Mouse (Mus musculus) cortical plate, adult 2 months (tissue): ENCODE data around the gene Anks6. TPM values are rescaled to one million over a fixed set of nuclear protein-coding genes. Genes with fewer than 3 reads are reported as not detected.
"Not testable (repeated sequence)": the region's sequence is repeated elsewhere in the genome, so short reads cannot be mapped to it uniquely, and the experiment has no call there.

Source experiments
- H3K27ac ChIP-seq: fragments of 200-500 bp; 2 replicates; pipeline ENCODE4 v1.5.1; 2012; ENCODE audit warnings: low read length, control low read depth, inconsistent platforms; ENCODE audit not compliant: insufficient read depth
- H3K4me1 ChIP-seq: fragments of 200-500 bp; 2 replicates; pipeline ENCODE4 v1.6.1; 2011; ENCODE audit warnings: low read length; ENCODE audit not compliant: control insufficient read depth, insufficient read depth
- H3K4me3 ChIP-seq: fragments of 200-500 bp; 2 replicates; pipeline ENCODE4 v1.5.1; 2011; ENCODE audit warnings: mild to moderate bottlenecking, low read length, control low read depth; ENCODE audit not compliant: insufficient read depth
- CTCF ChIP-seq: fragments of 200-500 bp; IDR thresholded peaks from 2 replicates; pipeline ENCODE4 v1.5.1; 2011; ENCODE audit warnings: mild to moderate bottlenecking, control low read depth, low read length; ENCODE audit not compliant: insufficient read depth; ENCODE audit errors: extremely low read depth
- POLR2A ChIP-seq: fragments of 200-500 bp; IDR thresholded peaks from 2 replicates; pipeline ENCODE4 v1.6.1; 2011; ENCODE audit warnings: mild to moderate bottlenecking, low read length, control low read depth; ENCODE audit not compliant: insufficient read depth; ENCODE audit errors: extremely low read depth
- polyA plus RNA-seq: library from polyadenylated mRNA; depleted of rRNA; stranded (reverse); fragments of >200 nt; gene quantifications from 2 replicates; pipeline ENCODE4 v1.2.3, GENCODE M21; 2012

The Anks6 gene
- polyA plus RNA-seq, 1 experiment, result 18.4 TPM

- no peak overlapping the region; the same call in 1 of the 2 replicates for H3K27ac ChIP-seq
- no peaks in the 10 kb centered on the region for H3K4me1 ChIP-seq
- H3K4me3 ChIP-seq, result no peak overlapping the region
- no peak for TF ChIP-seq POLR2A
- no peak for TF ChIP-seq CTCF
These were observed 22.9 kb upstream of the Anks6 start for GRCm38 (mm10) chr4:47079997-47080646.

- no peak overlapping the region for H3K4me3 ChIP-seq
- TF ChIP-seq POLR2A (no peak), CTCF (no peak)
- peaks cover 2% of the 10 kb centered on the region; the same call in 1 of the 2 replicates for H3K4me1 ChIP-seq
- H3K27ac ChIP-seq, result no peak overlapping the region
These were observed 17.8 kb upstream of the Anks6 start for GRCm38 (mm10) chr4:47075054-47075453.

- H3K27ac ChIP-seq, result no peak overlapping the region
- H3K4me1 ChIP-seq, result peaks cover 6% of the 10 kb centered on the region
- H3K4me3 ChIP-seq, result no peak overlapping the region
- TF ChIP-seq CTCF (no peak), POLR2A (no peak)
These were observed 3.7 kb upstream of the Anks6 start for GRCm38 (mm10) chr4:47060900-47061299.

DNA sequence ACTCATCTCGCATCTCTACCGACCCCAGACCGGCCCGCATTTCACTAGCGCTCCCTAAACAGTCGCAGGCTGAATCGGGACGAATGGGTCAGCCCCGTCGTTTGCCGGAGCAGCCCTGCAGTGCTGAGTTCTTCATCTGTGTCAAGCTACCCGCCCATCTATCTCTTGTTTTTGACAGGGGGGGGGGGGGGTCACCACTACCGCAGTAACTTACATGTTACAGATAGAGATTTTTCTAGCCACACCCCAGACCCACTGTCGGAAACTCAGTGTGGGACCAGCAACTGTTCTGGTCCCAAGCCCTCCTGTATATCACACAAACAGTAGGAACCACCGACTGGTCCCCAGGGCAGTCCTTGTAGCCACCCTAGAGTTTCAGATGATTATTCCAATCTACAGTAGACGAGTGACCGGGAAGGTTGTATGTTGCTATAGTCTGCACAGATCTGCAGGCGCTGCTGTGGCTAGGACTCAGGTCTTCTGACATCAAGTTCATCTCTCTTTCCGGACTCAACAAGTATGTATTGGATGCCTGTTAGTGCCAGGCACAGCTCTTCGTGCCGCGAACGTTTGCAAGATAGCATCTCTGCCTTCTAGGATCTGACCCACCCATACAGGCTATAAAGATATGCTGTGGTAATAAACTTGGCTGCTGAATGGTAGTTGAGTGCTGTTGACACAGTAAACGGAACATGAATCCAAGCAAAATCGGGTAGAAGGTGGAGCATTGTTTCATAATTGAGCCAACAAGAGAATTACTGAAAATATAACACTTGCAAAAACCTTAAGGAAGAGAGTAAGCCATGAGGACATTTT lies 491 bp upstream of the Anks6 start:
- no peak for TF ChIP-seq CTCF
- no peak for TF ChIP-seq POLR2A
- peaks cover 6% of the 10 kb centered on the region for H3K4me1 ChIP-seq
- H3K4me3 ChIP-seq, result peak overlapping the region; percentile 78
- H3K27ac ChIP-seq, result peak overlapping the region; percentile 57

DNA sequence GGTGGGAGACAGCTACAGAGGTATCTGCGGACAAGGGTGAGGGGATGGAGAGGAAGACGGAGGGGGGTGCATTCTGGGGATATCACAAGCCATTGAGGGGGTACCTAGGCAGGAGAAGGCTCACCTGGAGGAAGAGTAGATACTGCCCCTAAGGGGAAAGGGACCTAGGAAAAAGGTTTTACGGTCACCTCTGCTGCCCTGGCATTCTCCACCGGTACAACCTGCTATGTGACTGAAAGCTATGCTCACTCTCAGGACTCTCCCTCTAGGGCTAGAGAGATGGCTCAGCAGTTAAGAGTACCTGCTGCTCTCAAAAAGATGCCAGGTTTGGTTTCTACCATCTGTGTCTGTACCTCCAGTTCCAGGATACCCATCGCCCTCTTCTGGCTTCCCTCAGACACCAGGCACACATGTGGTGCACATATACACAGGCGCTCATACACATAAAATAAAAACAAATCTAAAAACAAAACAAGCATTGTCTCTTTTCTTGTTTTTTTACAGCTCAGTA lies 1.6 kb downstream of the Anks6 start:
- H3K4me1 ChIP-seq, result peaks cover 6% of the 10 kb centered on the region
- H3K4me3 ChIP-seq, result no peak overlapping the region; the same call in 1 of the 2 replicates
- H3K27ac ChIP-seq, result no peak overlapping the region
- TF ChIP-seq POLR2A, result no peak
- no peak for TF ChIP-seq CTCF

- not testable (repeated sequence) for H3K4me3 ChIP-seq, H3K4me1 ChIP-seq, H3K27ac ChIP-seq
These were observed 2.1 kb downstream of the Anks6 start for GRCm38 (mm10) chr4:47055170-47055569.

DNA sequence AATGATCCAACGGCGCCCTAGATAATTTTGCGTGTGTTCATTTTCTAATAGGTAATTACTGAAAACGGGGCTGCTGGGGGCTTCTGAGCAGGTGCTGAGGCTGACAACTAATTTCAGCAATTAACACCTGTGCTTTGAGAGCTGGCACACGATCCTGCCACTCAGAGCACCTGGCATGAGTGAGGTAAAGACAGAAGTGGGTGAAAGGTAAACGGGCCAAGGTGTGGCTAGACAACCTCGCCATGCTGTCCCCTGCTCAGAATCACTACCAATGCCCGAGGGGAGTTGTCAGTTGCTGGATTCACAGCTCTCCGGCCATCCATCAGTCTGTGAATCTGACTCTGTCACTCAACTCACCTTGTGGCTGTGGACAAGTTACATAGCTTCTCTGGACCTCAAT lies 5.3 kb downstream of the Anks6 start:
- Histone ChIP-seq H3K4me3 (no peak overlapping the region), H3K27ac (no peak overlapping the region), H3K4me1 (peaks cover 3% of the 10 kb centered on the region)
- TF ChIP-seq CTCF (no peak), POLR2A (no peak)

DNA sequence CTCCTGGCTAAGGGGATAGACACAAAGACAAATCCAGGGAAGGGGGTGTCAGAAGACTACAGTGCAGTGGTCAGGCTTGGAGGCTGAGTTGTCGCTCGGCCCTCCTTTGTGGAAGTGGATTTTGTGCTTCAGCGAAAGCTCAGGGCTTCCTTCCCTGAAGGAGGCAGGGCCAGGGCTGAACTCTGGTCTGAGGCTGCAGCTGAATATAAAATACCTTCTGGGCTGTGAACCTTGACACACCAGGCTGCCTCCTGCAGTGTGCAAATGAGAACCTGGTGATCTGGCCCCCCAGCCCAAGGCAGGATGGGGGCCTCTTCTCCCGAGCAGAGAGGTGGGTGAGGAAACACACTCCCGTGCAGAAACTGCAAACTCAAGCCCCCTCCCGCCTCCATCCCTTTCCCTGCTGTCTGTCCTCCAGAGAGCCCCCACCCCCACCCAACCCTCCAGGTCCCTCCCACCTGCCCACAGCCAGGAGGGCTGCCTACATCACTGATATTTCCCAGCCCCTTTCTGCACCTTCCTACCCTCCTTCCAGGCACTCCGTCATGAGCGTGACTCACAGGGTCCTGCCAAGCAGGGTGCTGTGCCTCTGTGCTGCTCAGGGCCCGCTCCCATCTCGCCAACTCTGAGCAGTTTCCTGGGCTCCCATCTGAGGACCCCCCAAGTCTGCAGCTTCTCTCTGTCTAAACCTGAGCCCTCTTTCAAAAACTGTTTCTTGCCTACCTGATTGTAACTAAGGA lies 6.4 kb downstream of the Anks6 start:
- H3K4me1 ChIP-seq, result no peaks in the 10 kb centered on the region
- TF ChIP-seq POLR2A (no peak), CTCF (no peak)
- H3K27ac ChIP-seq, result no peak overlapping the region
- H3K4me3 ChIP-seq, result no peak overlapping the region

GRCm38 (mm10) chr4:47050167-47050566 lies 7.1 kb downstream of the Anks6 start:
- Histone ChIP-seq H3K4me1 (no peaks in the 10 kb centered on the region), H3K27ac (no peak overlapping the region), H3K4me3 (no peak overlapping the region)
- TF ChIP-seq CTCF (peak; percentile 87), POLR2A (no peak)
